Mouse (Mus musculus) liver, adult 2 months (tissue): Measurements from ENCODE around the gene Ahdc1. TPM values are rescaled to one million over a fixed set of nuclear protein-coding genes. Genes with fewer than 3 reads are reported as not detected.

Experiments used
- DNase-seq: peaks from one replicate; pipeline ENCODE4 v3.0.0-alpha.2; 2011; ENCODE audit warnings: low read depth, low spot score; ENCODE audit errors: extremely low read depth
- H3K27ac ChIP-seq: fragments of 200-500 bp; replicated peaks from 2 replicates; pipeline ENCODE4 v1.5.1; 2012; ENCODE audit warnings: low read depth, mild to moderate bottlenecking, control low read depth, inconsistent platforms, low read length; ENCODE audit not compliant: insufficient read depth
- H3K27me3 ChIP-seq: fragments of 200-500 bp; 2 replicates; pipeline ENCODE4 v1.6.1; 2012; ENCODE audit warnings: mild to moderate bottlenecking, moderate library complexity, low read length, inconsistent platforms; ENCODE audit not compliant: control insufficient read depth, insufficient read depth
- H3K36me3 ChIP-seq: fragments of 200-500 bp; 2 replicates; pipeline ENCODE4 v1.6.1; 2012; ENCODE audit warnings: low read length, inconsistent platforms; ENCODE audit not compliant: control insufficient read depth, insufficient read depth
- H3K4me1 ChIP-seq: fragments of 200-500 bp; 2 replicates; pipeline ENCODE4 v1.6.1; 2011; ENCODE audit warnings: low read length; ENCODE audit not compliant: control insufficient read depth, insufficient read depth
- H3K4me3 ChIP-seq: fragments of 200-500 bp; 2 replicates; pipeline ENCODE4 v1.5.1; 2011; ENCODE audit warnings: low read depth, mild to moderate bottlenecking, control low read depth, low read length, moderate library complexity; ENCODE audit not compliant: insufficient read depth
- H3K79me2 ChIP-seq: fragments of 200-500 bp; 2 replicates; pipeline ENCODE4 v1.6.1; 2012; ENCODE audit warnings: inconsistent platforms, mild to moderate bottlenecking, low read length, moderate library complexity; ENCODE audit not compliant: control insufficient read depth, insufficient read depth
- H3K9ac ChIP-seq: fragments of 200-500 bp; 2 replicates; pipeline ENCODE4 v1.6.1; 2012; ENCODE audit warnings: low read depth, mild to moderate bottlenecking, control low read depth, inconsistent platforms, low read length
- CTCF ChIP-seq: fragments of 200-500 bp; IDR thresholded peaks from 2 replicates; pipeline ENCODE4 v1.5.1; 2011; ENCODE audit warnings: low read depth, low read length, control low read depth
- POLR2A ChIP-seq: fragments of 200-500 bp; IDR thresholded peaks from 2 replicates; pipeline ENCODE4 v1.6.1; 2011; ENCODE audit warnings: low read length, control low read depth; ENCODE audit not compliant: insufficient read depth; ENCODE audit errors: extremely low read depth
- WGBS: fragments of 180-500 bp; shearing (Covaris S2); methylation state at CpG from one replicate; pipeline ENCODE4 v1.1.7; 2018; 5-methylcytosine and 5-hydroxymethylcytosine counted together
- polyA plus RNA-seq: library from polyadenylated mRNA; depleted of rRNA; stranded (reverse); fragments of >200 nt; gene quantifications from 2 replicates; pipeline ENCODE4 v1.2.3, GENCODE M21; 2012
- total RNA-seq: library from RNA; depleted of rRNA; stranded (reverse); fragments of >200 nt; gene quantifications from 2 replicates; pipeline ENCODE4 v1.2.3, GENCODE M21; 2014

Ahdc1 gene
- total and polyA plus RNA-seq, 2 experiments: 2.4 to 8.7 TPM

DNA sequence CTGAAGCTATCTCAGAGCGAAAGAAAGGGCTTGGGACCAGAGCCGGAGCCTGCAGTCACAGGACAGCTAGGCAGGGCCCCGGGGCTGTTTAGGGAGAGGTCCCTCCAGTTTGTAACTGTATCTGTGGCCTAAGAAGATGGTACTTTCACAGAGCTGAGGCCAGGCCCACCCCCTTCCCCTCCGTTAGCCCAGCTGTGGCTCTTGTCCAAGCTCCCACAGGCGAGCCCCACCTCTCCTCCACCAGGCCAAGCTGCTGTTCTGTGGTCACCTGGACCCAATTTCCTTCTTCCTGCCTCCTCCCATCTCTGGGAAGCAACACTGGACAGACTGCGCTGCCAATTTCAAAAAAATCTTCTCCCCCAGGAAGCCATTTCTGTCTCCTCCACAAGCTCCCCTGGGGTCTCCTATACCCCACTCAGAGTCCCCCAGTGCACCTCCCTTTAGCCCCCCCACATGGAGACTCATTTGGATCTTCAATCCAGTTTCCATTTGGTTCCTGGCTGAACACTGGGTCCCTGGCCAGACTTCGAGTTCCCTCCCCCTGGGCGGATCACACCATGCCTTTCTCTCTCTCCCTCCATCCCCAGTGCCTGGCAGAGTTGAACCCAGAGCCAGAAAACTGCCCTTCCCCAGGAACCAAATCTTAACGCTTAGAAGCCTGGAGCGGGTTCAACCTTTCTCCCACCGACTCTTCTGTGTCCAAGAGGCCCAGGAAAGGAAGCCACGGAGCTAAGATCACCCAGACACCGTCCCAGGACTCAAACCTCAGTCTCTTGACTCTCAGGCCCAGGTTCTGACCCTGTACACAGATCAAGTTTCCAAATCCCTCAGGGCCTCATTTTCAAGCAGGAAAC lies 97.6 kb downstream of the Ahdc1 start:
- Histone ChIP-seq H3K4me1 (peaks cover 5% of the 10 kb centered on the region; the same call in 1 of the 2 replicates), H3K27ac (peak overlapping the region; percentile 41), H3K4me3 (no peak overlapping the region), H3K27me3 (no peaks in the 10 kb centered on the region), H3K36me3 (no peaks in the 10 kb centered on the region), H3K79me2 (no peaks in the 10 kb centered on the region), H3K9ac (no peak overlapping the region)
- no peak for DNase-seq
- TF ChIP-seq CTCF (no peak), POLR2A (no peak)
- 87% methylated on average over 13 of the region's 13 CpGs for whole genome bisulfite sequencing

- DNase-seq: no peak
- Histone ChIP-seq H3K9ac (no peak overlapping the region), H3K27me3 (no peaks in the 10 kb centered on the region), H3K4me3 (no peak overlapping the region), H3K27ac (no peak overlapping the region), H3K4me1 (peaks cover 2% of the 10 kb centered on the region; the same call in 1 of the 2 replicates), H3K79me2 (no peaks in the 10 kb centered on the region), H3K36me3 (no peaks in the 10 kb centered on the region)
- no peak for TF ChIP-seq POLR2A
- no peak for TF ChIP-seq CTCF
- 88% methylated on average over 5 of the region's 5 CpGs for WGBS
Observed at GRCm38 (mm10) chr4:133109335-133109801, 98.3 kb downstream of the Ahdc1 start.

GRCm38 (mm10) chr4:133112175-133112838 lies 101.2 kb downstream of the Ahdc1 start:
- H3K27ac ChIP-seq: no peak overlapping the region
- peaks cover 4% of the 10 kb centered on the region; the same call in 1 of the 2 replicates for H3K4me1 ChIP-seq
- no peak overlapping the region for H3K9ac ChIP-seq
- no peak overlapping the region for H3K4me3 ChIP-seq
- TF ChIP-seq CTCF (no peak), POLR2A (no peak)
- no peaks in the 10 kb centered on the region for H3K79me2 ChIP-seq
- WGBS: 82% methylated on average over 13 of the region's 13 CpGs
- H3K36me3 ChIP-seq: no peaks in the 10 kb centered on the region
- no peak for DNase-seq
- no peaks in the 10 kb centered on the region for H3K27me3 ChIP-seq

DNA sequence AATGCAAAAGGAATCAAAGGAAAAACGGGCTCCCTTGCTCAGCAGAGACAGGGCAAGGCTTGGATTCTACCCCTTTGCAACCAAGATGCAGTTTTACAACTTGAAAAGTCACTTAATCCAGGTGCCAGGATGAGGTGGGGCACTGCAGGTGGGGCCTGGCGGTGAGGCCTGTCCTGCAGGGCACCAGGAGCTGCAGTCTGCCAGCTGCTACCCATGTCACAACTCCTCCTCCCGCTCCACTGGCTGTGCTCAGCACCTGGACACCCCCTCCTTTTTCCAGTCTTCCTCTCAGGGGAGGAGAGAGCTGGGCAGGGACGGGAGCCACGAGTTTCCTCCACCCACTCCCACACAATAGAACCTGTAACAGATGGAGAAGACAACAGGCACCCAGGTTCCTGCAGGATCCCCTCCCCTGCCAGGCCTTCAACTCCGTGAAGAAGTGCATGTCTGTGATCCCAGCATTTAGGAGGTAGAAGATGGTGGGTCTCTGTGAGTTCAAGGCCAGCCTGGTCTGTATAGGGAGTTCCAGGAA lies 102.4 kb downstream of the Ahdc1 start:
- WGBS: 78% methylated on average over 6 of the region's 6 CpGs
- Histone ChIP-seq H3K4me1 (0 out of 2 replicates have a peak, but pooled peaks cover 2% of the 10 kb centered on the region), H3K27ac (no peak overlapping the region), H3K9ac (no peak overlapping the region), H3K36me3 (no peaks in the 10 kb centered on the region), H3K79me2 (no peaks in the 10 kb centered on the region), H3K27me3 (no peaks in the 10 kb centered on the region), H3K4me3 (no peak overlapping the region)
- TF ChIP-seq CTCF (no peak), POLR2A (no peak)
- no peak for DNase-seq

- H3K4me1 ChIP-seq: 0 out of 2 replicates have a peak, but pooled peaks cover 2% of the 10 kb centered on the region
- H3K4me3 ChIP-seq: no peak overlapping the region
- no peak overlapping the region for H3K9ac ChIP-seq
- H3K27ac ChIP-seq: no peak overlapping the region
- H3K27me3 ChIP-seq: no peaks in the 10 kb centered on the region
- WGBS: 88% methylated on average over 3 of the region's 3 CpGs
- H3K36me3 ChIP-seq: no peaks in the 10 kb centered on the region
- TF ChIP-seq CTCF: no peak
- TF ChIP-seq POLR2A: no peak
- no peaks in the 10 kb centered on the region for H3K79me2 ChIP-seq
- no peak for DNase-seq
Observed at GRCm38 (mm10) chr4:133114762-133115161, 103.7 kb downstream of the Ahdc1 start.
